Mouse (Mus musculus): Measurements from ENCODE around the gene Sbk2. TPM values are rescaled to one million over a fixed set of nuclear protein-coding genes. Genes with fewer than 3 reads are reported as not detected.
"Not testable (repeated sequence)": the region's sequence is repeated elsewhere in the genome, so short reads cannot be mapped to it uniquely, and the experiment has no call there.

Gene Sbk2
- 10 to 100 TPM in 1 of 2 experiments, 1 to 10 TPM in 1; 4.2 to 11.6 TPM for total RNA-seq (2021)
- long read RNA-seq, experiment 1, partial matches to known transcripts = 0 of 5 reads
- long read RNA-seq, experiment 1, other reads (novel, unspliced or antisense) = 0 of 5 reads
- long read RNA-seq, experiment 2, transcript Sbk2-202 (4 exons, 2,236 nt) = major isoform, 8 of 13 reads
- long read RNA-seq, experiment 2, partial matches to known transcripts = 3 of 13 reads
- long read RNA-seq, experiment 2, other reads (novel, unspliced or antisense) = 0 of 13 reads

DNA sequence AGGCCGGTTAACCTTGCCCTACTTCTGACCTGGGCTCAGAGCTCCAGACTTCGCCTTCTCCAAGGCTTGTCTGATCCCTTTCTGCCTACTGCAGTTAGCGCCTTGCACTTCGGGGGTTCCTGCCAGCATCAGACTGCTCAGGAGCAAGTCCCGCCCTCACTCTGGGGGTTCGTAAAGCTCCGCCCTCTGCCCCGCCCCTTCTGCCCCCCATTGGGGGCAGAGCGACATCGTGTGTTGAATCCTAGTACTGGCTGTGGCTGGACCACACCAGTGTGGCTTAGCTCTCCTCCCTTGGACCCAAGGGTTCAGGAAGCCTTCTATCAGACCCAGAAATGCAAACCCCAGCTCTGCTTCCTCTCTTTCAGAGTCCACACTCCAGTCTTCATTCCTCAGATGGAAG lies at the start of gene Sbk2:
Sbk2 (minus strand) TSS at position 135 of the 400 bp plus-strand sequence.
- intact Hi-C loops (cut with DNase I) = loop anchor here (1.0 kb wide), 1 partner anchor 21 kb away; no protein-coding TSS in a partner anchor
- peak; percentile 83 to 91 for DNase-seq

DNA sequence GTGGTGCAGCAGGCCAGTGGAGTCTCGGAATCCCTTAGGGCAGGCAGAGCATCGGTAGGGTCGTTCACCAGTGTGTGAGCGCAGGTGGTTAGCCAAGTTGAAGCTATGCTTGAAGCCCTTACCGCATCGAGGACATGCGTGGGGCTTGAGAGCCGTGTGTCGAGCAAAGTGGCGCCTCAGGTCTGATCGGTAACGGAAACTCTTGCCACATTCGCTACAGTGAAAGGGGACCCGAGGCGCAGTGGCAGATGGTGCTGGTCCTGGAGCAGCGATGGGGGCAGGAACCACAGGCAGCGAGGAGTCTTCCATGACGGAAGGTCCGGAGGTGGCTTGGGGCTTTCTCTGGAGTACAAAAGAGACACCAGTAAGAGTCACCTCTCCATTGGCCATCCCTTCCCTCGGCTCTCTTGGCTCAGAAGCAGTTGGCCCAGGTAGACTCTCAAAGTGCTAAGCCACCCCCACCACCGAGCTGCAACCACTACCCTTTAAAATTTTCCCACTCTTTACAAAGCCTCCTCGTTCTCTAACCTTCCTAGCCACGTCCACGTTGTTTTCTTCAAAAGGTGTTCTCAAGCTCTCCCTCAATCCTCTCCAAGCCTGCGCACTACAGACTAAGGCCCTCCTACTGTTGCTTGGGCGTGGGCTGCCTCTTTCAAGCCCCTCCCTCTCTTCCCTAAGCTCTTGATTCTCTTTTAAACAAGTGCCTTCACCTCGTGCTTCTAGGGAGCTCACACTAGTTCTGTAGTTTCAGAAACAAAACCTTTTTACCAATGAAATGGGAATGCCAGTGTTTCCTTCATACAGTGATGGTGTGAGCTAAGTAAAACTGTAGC lies 48.7 kb upstream of the Sbk2 start:
- DNase-seq = no peak
- intact Hi-C loops (cut with DNase I) = loop anchor here (2.0 to 5.0 kb wide), 2 partner anchors 16 to 34 kb away; partner anchors contain the start of gene Zfp579

DNA sequence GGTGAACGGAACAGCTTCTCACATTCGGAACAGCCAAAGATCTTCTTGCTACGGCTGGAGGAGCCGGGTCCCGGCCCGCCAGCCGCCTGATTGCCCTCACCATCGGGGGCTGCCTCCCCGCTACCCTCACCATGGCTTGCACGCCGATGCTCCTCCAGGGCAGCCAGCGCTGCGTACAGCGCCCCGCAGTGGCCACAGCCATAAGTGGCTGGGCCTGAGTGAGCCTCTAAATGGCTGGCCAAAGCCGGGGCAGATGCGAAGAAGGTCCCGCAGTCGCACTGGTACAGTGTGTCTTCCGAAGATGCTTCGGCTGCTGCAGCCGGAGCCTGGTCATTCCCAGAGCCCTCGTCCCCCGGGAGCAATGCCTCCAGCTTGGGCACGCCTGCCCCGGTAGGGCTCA lies 44.0 kb upstream of the Sbk2 start:
- intact Hi-C loops (cut with DNase I) = no loop called here
- no peak for DNase-seq

DNA sequence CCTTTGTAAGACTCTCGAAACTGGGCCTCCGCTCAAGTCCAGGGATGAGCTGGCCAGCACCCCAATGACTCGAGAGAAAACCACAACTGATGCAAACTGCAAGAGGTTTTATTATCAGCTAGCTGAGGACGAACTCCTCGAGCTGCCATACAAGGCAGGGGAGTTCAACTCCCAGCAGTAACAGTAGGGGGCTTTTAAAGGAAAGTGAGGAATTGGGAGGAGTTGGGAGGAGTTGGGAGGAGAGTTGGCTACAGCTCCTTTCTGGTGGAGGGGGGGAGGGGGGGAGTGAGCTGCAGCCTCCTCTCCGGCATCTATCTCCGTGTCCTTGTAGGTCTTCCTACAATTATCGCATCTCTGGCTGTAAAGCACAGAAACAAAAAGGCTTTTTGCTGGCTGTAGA lies 38.7 kb upstream of the Sbk2 start:
- intact Hi-C loops (cut with DNase I); DNase-seq: not testable (repeated sequence)

DNA sequence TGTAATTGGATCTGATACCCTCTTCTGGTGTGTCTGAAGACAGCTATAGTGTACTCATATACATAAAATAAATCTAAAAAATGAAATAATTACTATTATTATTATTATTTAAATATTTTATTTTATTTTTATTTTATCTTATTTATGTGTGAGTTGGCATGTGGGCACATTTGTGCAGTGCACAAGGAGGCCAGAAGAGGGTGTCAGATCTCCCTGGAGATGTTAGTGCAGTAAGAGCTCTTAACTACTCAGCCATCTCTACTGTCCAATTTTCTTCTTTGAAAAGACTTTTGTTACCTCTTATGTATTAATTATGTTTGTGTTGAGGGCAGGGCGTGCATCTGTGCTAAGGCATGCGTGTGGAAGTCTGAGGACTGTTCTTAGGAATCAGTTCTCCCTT lies 35.7 kb upstream of the Sbk2 start:
- intact Hi-C loops (cut with DNase I) = no loop called here
- no peak for DNase-seq

DNA sequence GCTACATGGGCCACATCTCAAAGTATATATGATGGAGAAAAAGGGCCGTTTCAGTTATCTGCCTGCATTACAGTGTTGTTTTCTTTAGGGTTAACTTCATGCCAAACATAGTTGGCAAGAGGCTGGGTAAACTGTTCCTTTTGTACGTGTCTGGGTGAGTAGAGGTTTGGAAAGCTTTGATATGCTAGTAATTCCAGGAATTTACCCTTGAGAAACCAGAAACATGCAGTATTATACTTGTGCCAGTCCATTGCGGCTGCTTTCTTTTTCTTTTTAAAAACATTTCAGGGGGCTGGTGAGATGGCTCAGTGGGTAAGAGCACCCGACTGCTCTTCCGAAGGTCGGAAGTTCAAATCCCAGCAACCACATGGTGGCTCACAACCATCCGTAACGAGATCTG lies 32.7 kb upstream of the Sbk2 start:
- DNase-seq = no peak
- intact Hi-C loops (cut with DNase I) = loop anchor here (2.0 kb wide), 1 partner anchor 16 kb away; no protein-coding TSS in a partner anchor

DNA sequence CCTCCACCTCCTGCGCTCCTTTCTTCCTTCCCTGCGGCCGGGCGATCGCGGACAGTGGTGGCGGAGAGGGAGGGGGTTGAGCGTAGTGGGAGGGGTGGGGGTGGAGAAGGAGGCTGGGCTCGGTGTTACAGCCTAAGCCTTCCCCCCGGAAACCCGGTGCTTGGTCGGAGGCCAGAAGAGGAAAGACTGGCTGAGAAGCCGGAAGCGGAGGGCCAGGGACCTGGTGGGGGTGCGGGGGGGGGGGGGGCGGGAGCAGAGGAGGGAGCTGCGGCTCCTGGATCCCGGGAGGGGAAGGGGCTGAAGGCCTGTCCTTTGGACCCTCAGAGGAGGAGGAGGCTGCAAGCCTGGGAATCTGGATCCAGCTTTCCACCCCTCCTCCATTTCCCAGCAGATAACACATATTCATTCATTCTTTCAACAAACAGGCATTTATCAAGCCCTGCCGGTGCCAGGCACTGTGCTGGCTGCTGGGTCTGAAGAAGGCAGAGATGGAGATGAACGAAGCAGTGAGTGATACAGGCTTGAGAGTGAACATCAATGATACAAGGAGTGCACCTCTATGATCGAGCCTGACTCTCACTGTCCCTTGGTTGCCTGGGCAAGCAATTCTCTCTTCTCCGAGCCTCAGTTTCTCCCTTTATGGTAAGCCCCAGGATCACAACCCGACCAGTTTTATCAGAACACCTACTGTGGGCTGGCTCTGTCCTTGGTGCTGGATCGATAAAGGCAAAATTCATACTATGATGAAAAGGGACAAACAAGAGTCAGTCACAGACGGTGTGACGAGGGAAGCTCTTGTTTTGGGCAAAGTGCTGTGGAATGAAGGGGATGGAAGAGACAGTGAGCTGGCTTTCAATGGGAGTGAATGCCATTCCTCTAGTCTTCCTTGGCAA lies 32.0 kb upstream of the Sbk2 start, which contains the start of gene Zfp579:
Zfp579 (minus strand) TSS at position 156 of the 893 bp plus-strand sequence.
- intact Hi-C loops (cut with DNase I) = loop anchor here (2.0 kb wide), 1 partner anchor 17 kb away; no protein-coding TSS in a partner anchor
- peak; percentile 91 to 97 for DNase-seq

DNA sequence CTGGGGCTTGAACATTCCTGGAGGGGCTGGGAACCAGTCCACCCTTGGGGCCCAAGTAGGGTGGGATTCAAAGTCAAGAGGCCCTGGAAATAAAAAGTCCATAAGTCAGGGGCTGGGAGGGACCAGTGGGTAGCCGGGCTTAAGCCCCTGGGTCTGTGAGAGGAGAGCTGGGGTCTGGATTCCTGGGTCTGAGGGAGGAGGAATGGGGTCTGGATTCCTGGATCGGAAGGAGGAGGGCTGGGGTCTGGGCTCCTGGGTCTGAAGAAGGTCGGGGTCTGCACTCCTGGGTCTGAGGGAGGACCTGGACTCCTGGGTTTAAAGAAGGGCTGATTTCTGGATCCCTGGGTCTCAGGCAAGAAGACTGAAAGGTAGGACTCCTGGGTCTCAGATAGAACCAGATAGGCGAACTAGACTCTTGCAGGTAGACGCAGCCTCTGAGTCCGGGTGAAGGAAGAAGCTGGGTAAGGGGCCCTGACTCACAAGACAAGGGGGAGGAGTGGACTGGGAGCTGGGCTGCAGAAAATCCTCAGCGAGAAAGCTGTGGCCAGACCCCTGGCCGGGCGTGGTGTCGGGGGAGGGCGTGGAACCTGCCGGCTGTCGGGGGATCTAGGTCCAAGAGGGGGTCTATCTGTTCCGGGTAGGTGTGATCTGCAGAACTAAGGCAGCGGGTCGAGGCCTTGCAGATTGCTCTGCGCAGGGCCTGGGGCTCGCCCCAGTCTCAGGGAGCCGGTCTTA lies 31.2 kb upstream of the Sbk2 start:
- intact Hi-C loops (cut with DNase I) = loop anchor here (2.0 kb wide), 1 partner anchor 17 kb away; no protein-coding TSS in a partner anchor
- DNase-seq = no peak

DNA sequence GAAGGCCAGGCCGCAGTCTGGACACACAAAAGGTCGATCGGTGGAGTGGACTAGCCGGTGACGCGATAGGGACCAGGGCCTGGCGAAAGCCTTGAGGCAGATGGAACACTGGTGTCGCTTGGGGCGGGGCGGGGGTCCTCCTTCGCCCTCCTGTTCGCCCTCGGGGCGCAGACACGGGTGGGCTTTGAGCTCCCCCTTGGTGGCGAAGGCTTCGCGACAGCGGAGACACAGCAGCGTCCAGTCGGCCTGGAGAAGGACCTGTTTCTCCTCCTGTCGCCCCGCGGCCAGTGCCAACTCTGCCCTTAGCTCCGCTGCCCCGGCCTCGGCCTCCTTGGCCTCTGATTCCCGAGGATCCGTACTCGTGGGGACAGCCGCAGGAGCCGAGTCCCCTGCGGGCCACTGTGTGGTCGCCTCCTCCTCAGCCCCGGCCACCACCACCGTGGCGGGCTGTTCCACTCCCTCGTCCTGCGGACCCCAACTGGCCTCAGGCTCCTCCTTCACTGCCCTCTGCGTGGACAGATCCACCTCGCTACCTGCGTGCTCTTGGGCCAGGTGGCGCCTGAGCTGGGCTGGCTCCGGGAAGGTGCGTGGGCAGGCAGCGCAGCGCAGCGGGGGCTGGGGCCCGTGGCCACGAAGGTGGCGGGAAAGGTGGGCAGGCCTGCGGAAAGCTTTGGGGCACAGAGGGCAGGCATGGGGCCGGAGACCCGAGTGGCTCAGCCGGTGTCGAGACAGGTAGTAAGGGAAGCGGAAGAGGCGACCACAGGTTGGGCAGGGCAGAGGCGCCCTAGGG lies 30.0 kb upstream of the Sbk2 start:
- intact Hi-C loops (cut with DNase I) = no loop called here
- no peak for DNase-seq

DNA sequence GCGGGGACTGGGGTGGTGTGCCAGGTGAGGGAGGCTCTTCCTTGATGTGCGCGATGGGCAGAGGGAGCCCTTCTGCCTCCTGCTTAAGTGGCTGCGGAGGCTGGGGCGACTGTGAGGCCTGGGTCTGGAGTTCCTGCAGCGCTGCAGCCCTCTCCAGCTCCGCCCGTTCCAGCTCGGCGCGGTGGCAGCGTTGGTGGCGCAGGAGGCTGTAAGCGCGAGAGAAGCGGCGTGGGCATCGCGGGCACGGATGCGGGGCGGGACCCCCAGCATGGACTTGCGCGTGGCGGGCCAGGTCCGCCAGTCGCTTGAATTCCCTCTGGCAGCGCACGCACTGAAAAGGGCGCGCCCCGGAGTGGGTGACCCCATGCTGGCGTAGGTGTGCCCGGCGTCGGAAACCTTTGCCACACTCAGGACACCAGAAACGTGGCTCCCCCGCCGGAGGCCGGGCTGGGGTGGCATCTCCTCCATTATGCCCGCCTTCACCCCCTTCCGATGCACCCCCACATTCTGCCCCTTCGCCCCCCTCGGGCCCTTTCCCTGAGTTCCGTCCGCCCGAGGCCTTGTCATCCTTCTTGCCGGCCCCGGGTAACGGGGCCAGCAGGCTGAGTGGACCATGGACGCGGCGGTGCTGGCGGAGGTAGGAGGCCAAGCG lies 29.3 kb upstream of the Sbk2 start:
- DNase-seq = no peak
- intact Hi-C loops (cut with DNase I) = no loop called here

DNA sequence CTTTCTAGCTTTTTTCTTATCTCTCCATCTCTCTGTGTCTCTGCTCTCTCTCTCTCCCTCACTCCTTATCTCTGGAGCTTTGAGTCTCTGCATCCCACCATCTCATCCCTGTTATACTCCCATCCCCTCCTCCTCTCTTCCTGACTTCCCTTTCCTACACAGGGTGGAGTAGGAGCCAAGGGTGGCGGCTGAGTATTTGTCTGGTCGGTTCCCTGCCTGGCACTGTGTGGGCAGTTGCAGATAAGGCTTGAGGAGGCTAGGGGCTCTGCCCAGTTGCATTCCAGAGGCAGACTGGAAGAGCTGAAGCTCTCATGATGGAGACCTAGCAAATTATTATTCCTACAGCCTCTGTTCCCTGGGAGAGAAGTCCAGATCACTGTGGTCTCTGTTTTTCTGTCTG lies 24.0 kb upstream of the Sbk2 start:
- no peak for DNase-seq
- intact Hi-C loops (cut with DNase I) = no loop called here

DNA sequence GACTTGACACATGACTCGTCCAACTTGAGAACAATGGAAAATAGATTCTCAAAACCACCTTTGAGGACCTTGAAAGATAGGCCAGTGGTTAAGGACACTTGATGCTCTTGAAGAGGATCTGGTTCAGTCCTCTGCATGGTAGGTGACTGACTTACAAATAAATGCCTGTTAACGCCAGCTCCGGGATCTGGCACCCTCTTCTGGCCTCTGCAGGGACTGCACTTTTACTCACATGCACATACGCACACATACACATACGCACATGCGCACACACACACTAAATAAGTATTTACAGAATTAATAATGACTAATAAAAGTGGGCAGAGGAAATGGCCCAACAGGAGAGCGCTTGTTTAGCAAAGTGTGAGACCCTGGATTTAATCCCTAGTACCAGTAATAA lies 12.6 kb upstream of the Sbk2 start:
- intact Hi-C loops (cut with DNase I) = no loop called here
- no peak for DNase-seq

DNA sequence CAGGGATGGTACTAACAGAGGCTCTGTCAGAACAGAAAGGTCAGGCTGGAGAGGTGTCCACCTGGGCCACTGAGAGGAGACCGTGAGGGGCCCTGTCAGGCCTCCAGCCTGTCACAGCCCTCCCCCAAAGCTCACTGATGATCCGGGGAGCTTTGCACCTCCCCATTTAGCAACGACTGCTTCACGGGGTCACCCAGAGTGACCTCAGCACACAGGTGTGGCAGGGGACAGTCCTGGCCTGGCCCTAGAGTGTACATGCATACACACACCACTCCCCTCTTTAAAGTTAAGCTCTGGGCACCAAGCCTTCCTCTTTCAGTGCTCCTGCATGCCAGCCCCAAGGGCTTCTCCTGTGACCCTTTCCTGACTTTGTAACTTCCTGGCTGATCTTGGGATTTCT lies 11.2 kb upstream of the Sbk2 start:
- DNase-seq = no peak
- intact Hi-C loops (cut with DNase I) = no loop called here

DNA sequence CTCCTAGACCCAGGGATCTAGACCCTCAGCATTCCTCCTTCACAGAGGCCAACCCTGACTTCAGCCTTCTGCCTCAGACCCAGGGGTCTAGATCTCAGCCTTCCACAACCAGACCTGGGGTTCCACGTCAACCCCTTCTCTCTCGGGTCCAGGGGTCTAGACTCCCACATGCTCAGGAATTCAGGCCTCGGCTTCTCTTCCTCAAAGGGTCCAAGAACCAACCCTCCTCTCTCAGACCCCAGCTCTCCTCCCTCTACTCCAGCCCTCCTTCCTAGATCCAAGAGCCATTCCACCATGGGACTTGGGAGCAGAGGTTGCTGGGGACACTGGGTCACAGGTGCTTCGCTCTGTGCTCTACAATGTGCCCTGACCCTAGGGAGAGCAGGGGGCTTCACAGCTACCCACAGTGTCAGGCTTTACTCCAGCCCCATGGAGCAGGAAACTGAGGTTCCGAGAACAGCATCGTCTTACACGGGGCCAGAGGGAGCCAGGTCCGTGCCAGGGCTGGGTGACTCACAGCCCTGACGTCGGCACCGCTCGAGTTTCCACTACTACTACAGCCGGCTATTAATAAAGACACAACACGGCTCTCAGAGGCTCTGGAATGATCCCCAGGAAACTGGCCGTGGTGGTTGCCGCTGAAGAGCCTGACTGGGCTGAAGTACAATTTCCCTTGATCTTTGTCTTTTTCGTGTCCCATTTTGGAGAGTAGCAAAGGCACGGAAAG lies 8.3 kb upstream of the Sbk2 start:
- intact Hi-C loops (cut with DNase I) = no loop called here

DNA sequence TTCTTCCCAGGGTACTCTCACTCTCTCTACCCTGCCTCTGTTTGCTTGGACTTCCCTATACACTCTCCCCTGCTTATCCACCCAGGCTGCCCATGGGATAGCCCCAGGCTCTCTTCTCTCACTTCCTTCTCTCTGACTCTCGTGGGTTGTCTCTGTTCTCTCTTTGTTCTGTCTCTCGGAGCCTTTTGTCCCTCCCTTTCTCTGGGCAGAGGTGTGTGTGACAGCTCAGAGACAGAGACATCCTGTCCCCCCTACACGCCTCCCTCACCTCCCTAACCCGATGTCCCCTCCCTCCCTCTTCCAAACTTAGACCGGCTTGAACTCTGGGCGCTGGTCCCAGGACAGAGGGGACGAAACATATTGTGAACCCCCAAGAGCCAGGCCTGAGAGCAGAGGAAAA lies 7.5 kb upstream of the Sbk2 start:
- intact Hi-C loops (cut with DNase I) = no loop called here
- peak; percentile 36 to 43 for DNase-seq

More for the DNA sequence above, 8.3 kb upstream of the Sbk2 start:
- peak; percentile 72 to 77 for DNase-seq

DNA sequence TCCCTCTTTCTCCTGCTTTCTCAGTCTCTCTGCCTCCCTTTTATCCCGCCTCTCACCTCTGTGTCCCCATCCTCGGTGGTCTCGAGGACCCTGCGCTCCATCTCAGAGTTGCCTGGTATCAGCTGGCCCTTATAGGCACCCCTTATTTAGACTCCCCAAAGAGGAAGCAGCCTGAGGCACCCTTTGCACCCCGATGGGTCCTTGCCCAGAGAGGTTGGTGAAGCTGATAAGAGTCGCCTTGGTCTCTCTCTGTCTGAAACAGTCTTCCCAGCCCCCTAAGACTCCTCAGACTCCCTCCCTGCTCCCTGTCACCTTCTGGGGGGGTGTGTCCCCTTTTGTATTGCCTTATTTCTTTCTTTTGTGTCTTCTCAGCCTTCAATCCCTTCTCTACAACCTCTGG lies 6.9 kb upstream of the Sbk2 start, which contains the start of gene Sbk3:
Sbk3 (minus strand) TSS at position 101 of the 400 bp plus-strand sequence.
- intact Hi-C loops (cut with DNase I) = no loop called here
- DNase-seq = no peak

DNA sequence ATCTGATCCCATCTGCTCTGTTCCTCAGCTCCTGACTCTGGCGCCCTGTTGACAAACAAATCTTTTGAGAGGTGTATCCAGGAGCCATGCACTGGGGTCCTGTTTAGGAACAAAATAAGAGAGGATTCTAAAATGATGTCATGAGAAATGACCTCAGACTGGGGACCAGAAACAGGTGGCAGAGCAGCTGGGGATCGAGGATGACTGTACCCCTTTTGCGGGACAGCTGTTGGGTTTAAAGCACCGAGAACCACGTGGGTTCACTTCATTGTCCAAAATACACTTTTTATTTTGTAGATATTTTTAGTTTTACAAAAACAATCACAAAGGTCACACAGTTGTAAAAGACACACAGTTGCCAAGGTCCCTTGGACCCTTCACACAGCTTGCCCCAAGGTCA lies 782 bp upstream of the Sbk2 start:
- DNase-seq = no peak
- intact Hi-C loops (cut with DNase I) = loop anchor here (1.0 kb wide), 1 partner anchor 22 kb away; no protein-coding TSS in a partner anchor

DNA sequence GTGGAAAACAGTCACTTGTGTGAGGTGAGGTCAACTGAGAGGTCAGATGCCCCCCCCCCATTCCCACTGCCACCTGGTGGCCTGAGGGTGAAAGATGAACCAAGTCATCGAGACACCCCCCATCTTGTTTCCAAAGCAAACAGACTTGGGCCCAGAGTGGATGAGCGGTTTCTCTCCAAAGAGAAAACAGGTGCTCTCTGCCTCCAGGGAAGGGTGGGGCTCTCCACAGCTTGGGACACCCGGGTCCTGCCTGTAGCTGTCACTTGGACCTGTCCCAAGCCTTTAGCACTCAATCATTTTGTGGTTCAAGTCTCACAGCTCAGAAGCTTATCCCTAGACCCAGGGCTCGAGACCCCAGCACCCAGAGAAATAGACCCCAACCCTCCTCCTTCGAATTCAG lies 679 bp downstream of the Sbk2 start:
- intact Hi-C loops (cut with DNase I) = no loop called here
- DNase-seq = no peak

Measured in heart, postnatal 14 days (tissue).